Mouse (Mus musculus) thymus, postnatal 4 days (tissue): ENCODE results near the gene Abcc6.

Experiments
- DNase-seq: peaks from one replicate; pipeline ENCODE4 v3.0.0; 2021

The Abcc6 gene

DNA sequence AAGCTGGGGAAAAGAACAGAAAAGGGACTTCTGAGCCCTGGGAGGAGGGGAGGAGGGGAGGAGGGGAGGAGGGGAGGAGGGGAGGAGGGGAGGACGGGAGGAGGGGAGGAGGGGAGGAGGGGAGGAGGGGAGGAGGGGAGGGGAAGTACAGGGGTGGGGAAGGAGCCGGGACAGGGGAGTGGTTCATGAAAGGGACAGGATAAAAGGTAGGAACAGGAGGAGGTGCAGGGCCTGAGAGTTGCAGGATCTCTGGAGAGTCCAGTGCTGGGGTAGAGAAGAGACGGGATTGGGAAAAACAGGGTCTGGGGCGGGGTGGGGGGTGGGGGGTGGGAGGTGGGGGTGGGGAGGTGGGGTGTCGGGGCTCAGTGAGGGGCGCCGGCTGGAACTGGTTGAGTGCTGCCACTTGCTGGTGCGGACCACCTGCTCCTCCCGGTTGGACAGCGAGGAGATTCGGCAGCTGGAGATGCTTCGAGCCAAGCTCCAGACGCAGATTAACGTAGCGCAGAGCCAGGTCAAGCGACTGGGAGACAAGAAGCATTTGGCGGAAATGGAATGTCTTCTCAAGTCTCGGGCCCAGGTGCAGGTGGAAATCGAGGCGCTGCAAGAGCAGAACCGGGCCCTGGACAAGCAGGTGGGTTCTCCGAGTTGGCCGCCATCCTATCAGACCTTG lies 101.3 kb downstream of the Abcc6 start:
- DNase-seq: no peak

DNA sequence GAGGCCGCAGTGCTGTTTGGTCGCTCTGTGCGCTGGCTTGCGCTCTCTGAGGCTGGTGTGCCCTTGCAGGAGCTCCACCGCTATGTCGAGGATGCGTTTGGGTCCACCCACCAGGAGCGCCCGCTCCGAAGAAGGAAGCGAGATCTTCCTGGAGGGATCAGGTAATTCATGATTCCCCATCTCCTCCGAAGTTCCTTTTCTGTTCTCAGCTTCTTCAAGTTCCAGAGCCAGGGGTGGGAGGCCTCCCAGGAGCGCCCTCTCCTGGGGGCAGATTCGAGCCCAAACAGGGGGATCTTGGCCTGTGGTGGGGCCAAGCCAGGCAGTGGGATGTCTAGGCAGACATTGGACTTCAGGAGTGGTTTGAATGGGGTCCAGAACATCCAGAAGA lies 105.7 kb downstream of the Abcc6 start:
- DNase-seq: peak; percentile 84

DNA sequence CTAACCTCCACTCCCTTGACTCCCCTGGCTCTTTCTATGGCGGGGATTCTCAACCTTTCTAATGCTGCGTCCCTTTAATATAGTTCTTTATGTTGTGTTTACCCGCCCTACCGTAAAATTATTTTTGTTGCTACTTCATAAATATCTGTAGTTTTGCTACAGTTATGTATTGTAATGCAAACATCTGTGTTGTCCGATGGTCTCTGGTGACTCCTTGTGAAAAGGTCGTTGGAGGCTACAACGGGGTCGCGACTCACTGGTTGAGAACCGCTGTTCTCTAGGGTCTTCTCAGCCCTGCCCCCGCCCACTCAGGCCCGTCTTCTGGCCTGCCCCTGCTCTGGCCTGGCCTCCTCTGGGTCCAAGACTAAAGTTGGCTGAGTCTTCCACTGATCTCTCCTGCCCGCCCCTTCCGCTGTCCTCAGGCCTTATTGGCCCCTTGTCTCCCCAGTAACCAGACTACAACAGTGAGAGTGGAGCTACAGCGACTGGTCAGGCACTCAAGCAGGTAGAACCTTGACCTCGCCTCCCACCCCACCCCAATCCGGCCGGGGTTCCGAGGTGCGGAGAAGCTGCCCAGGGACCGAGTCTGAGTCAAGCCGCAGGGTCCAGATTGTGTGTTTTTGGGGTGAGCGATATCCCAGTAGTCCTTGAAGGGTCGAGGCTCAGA lies 106.2 kb downstream of the Abcc6 start, which contains the start of gene Ccdc114:
Gene Ccdc114 (plus strand): TSS at position 311 of the 667 bp plus-strand sequence.
- peak; percentile 66 for DNase-seq

DNA sequence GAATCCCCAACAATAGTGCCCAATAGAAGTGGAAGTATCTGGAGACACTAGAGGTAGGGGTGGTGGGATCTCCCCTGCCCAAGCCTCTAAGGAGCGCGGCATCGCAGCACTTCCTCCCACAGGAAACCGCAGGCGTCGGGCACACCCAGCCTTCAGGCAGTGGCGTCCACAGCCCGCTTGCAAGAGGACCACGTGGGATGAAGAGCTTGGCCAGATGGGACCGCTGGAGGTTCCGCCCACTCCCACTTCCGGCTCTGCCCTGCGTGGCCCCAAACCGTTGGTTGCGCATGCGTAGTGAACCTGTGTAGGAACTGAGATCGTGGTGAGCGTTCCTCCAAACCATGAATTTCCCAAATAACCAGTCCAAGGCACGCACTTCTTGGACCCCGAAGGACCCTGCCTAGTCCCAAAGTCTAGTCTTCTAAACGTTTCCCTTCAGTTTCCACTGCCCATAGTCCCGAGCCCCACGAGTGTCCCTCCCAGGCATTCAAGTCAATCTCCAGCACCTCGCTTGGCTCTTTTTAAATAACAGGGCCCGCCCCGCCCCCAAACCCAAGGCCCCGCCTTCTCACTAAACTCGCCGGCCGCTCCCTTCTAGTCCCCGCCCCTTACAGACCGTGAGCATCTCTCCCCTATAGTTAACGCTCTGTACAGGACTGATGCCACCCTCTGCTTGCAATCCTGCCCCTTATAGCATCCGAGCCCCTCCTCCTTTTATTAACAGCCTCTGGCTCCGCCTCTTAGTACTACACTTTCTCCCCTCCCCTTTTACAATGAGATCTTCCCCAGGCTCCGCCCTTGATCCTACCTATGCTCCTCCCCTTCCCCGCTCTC lies 107.0 kb downstream of the Abcc6 start:
- DNase-seq: peak; percentile 94

DNA sequence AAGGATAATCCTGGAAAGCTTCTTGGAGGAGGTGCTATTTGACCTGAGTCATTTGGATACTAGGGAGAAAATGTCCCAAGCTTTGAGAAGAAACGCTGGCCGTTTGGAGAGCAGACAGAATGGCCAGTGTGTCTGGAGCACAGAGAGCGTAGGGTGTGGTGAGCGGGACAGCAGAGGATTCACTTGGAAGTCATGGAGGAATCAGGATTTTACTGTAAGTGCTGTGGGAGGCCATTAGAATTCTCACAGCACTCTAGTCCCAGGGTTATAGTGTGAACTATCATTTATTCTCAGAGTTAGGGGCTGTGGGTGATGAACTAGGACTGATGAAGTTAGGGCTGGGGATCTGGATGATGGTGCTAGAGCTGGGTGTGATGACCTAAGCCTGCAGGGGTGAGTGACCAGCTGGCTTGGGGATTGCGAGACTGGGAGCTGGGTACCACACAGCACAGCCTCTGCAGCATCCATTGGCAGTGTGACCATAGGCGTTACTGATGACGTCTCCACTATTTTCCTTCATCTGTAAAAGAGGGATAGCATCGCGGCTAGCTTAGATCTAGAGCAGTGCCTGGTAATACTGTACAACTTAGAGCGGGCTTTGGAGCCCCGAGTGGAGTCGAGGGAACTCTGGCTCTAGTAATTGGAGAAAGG lies 108.0 kb downstream of the Abcc6 start:
- DNase-seq: peak; percentile 32

DNA sequence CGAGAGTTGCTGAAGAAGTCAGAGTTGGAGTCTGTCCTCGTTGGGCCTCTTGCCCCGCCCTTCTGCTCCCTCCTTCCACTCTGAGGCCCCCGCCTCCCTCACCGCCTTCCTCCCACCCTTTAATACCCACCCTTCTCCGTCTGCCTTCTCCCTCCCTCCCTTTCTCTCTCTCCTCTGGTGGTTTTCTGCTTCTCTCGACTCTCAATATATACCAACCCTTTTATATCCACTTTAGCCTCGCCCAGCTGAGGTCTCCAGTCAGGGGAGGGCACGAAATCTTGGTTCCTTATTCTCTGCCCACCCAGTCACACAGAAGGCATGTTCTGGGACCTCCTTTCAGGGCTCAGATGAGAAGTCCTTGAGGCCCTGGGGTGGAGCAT lies 108.9 kb downstream of the Abcc6 start, which contains the start of gene Emp3:
Gene Emp3 (minus strand): TSS at position 163 of the 380 bp plus-strand sequence.
- DNase-seq: peak; percentile 83

DNA sequence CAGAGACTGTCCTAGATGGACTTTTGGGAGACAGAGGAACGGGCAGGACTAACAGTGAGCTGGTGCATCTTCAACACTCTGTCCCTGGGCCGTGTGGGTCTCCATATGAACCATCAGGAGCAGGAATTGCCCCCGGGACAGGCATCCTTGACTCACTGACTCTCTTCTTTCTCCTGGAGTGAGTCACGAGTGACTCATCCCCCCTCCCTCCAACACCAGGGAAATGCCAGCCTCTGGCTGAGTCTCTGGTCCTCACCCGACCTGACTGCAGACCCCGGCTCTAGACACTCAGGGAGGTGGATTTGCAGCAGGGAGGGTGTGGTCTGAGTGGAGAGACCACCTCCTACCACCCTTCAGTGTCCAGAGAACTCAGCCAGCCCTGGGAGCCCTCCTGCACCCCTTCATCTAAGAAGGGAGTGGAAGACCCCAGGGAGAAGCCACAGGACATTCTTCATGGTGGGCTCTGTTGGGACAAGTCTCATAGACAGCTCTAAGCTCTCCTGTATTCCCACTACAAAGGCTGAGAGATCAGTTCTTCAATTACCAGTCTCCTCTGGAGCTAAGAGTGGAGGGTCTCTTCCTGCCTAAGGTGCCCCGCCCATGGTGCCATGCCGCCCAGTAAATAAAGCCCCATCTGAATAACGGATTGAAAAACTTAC lies 109.4 kb downstream of the Abcc6 start:
- peak; percentile 47 for DNase-seq

DNA sequence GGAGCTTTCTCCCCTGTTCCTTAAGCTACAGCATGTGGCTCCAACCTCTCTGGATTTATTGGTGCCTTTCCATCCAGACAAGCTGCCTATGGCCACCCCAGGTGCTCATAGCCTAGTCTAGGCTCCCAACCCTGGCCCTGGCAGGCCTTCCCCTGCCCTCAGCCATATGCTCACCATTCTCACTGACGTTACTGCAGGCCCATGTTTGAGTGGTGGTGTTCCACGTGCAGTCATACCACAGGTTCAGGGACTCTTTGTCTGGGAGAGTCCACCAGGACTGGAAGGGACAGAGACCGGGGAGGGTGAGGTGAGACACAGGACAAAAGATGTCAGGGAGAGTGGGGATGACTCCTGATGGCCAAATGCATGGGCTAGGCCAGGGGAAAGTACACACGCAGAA lies 110.3 kb downstream of the Abcc6 start:
- DNase-seq: peak; percentile 33

DNA sequence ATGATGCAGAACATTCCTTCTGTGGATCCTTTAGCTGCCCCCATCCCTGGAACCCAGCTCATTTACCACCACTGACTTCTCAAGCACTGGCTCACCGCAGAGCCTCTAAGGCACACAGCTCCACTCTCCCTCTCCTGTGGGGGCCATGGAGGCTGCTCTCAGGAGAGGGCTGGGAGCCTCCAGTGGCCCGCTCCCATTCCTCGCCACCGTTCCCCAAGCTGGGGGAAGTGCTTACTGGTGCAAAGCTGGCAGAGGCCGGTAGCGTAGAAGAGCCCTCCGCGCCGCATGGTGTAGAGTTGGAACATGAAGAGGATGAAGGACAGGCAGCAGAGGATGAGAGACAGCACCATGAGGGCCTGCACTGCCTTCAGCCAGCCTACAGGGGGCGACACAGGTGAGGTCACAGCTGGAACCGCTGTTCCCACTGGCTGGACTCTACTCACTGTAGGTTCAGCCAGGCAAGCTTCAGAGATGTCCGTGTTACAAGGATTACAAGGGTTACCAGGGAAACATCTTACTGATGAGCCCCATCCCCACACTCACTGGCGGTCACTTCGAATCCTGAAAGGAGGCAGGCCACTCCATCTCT lies 110.9 kb downstream of the Abcc6 start:
- peak; percentile 75 for DNase-seq

DNA sequence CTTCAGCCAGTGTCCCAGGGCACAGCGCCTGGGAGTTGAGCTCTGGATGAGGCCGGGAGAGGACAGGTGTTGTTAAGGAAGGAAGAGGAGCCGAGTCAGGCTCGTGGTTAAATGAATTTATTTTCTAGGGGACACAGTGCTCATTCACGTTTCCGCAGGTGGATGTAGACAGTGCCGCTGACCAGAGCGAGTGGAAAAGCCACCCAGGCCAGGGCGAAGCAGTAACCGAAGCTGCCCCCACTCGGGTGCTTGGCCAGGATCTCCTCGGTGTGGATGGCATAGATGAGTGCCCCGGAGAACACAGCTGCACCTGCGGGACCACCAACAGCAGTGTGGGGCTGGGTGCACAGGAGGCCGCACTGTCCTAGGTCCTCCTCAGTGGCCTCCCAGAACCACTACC lies 112.2 kb downstream of the Abcc6 start:
- DNase-seq: peak; percentile 43
